Mouse (Mus musculus) adrenal gland (tissue): ENCODE data around the gene Pcbd2.

ENCODE experiments used
- intact Hi-C: fragments of 180-260 bp; cut with DNase I; formaldehyde crosslinking; loops from one replicate; pipeline ENCODE4 v1.15.1; 2025

The Pcbd2 gene

GRCm38 (mm10) chr13:55732121-55732520 is 5.0 kb downstream of the Pcbd2 start:
- intact Hi-C loops: no loop called here

- intact Hi-C loops: no loop called here
Measured at GRCm38 (mm10) chr13:55733628-55734502, 6.7 kb downstream of the Pcbd2 start.

- intact Hi-C loops: no loop called here
Measured at GRCm38 (mm10) chr13:55737885-55738284, 10.7 kb downstream of the Pcbd2 start.

GRCm38 (mm10) chr13:55742306-55742705 is 15.1 kb downstream of the Pcbd2 start:
- intact Hi-C loops: no loop called here

GRCm38 (mm10) chr13:55754380-55754779 is 27.2 kb downstream of the Pcbd2 start:
- intact Hi-C loops: no loop called here

GRCm38 (mm10) chr13:55756789-55757188 is 29.6 kb downstream of the Pcbd2 start:
- intact Hi-C loops: no loop called here

GRCm38 (mm10) chr13:55757645-55758044 is 30.5 kb downstream of the Pcbd2 start:
- intact Hi-C loops: no loop called here

- intact Hi-C loops: loop anchor here (10.0 kb wide), 1 partner anchor 194 kb away; no protein-coding TSS in a partner anchor
Measured at GRCm38 (mm10) chr13:55760576-55760975, 33.4 kb downstream of the Pcbd2 start.

- intact Hi-C loops: loop anchor here (10.0 kb wide), 1 partner anchor 193 kb away; no protein-coding TSS in a partner anchor
Measured at GRCm38 (mm10) chr13:55761486-55761885, 34.3 kb downstream of the Pcbd2 start.

- intact Hi-C loops: no loop called here
Measured at GRCm38 (mm10) chr13:55774352-55774751, 47.2 kb downstream of the Pcbd2 start.

GRCm38 (mm10) chr13:55775056-55775455 is 47.9 kb downstream of the Pcbd2 start:
- intact Hi-C loops: no loop called here

GRCm38 (mm10) chr13:55784268-55784667 is 57.1 kb downstream of the Pcbd2 start, which contains the start of gene Catsper3:
TSS of gene Catsper3 (plus strand) at chr13:55784568.
- intact Hi-C loops: no loop called here

GRCm38 (mm10) chr13:55786120-55786519 is 59.0 kb downstream of the Pcbd2 start:
- intact Hi-C loops: no loop called here

GRCm38 (mm10) chr13:55801246-55801645 is 74.1 kb downstream of the Pcbd2 start:
- intact Hi-C loops: no loop called here

- intact Hi-C loops: no loop called here
Measured at GRCm38 (mm10) chr13:55803973-55804372, 76.8 kb downstream of the Pcbd2 start.

GRCm38 (mm10) chr13:55809041-55809623 is 82.0 kb downstream of the Pcbd2 start:
- intact Hi-C loops: no loop called here

GRCm38 (mm10) chr13:55809707-55810106 is 82.5 kb downstream of the Pcbd2 start:
- intact Hi-C loops: no loop called here

GRCm38 (mm10) chr13:55810947-55811346 is 83.8 kb downstream of the Pcbd2 start:
- intact Hi-C loops: no loop called here

GRCm38 (mm10) chr13:55813490-55814016 is 86.4 kb downstream of the Pcbd2 start:
- intact Hi-C loops: no loop called here

- intact Hi-C loops: no loop called here
Measured at GRCm38 (mm10) chr13:55814834-55815233, 87.7 kb downstream of the Pcbd2 start.

- intact Hi-C loops: no loop called here
Measured at GRCm38 (mm10) chr13:55822499-55822898, 95.3 kb downstream of the Pcbd2 start.
